Mouse (Mus musculus) heart, postnatal 0 days (tissue): ENCODE results near the gene Lmod2. TPM values are rescaled to one million over a fixed set of nuclear protein-coding genes. Genes with fewer than 3 reads are reported as not detected.
A peak's percentile ranks its signal among the peaks of the same experiment; 100 is the strongest.

Source experiments
- ATAC-seq: fragments of 200-750 bp; cut with Nextera tagmentation; 2 replicates; pipeline ENCODE4 v1.8.0; 2017; ENCODE audit warnings: low read depth, moderate number of reproducible peaks, moderate library complexity; ENCODE audit not compliant: insufficient read depth
- DNase-seq: peaks from one replicate; pipeline ENCODE4 v3.0.0-alpha.2; 2016; ENCODE audit warnings: low spot score
- H3K27ac ChIP-seq: fragments of 300-500 bp; sonication (generic); 2 replicates; pipeline ENCODE4 v1.5.1; 2014; ENCODE audit warnings: low read depth, mild to moderate bottlenecking
- H3K27me3 ChIP-seq: fragments of 300-500 bp; sonication (generic); 2 replicates; pipeline ENCODE4 v1.6.1; 2014; ENCODE audit warnings: low read length, mixed read lengths; ENCODE audit not compliant: control insufficient read depth, insufficient read depth
- H3K36me3 ChIP-seq: fragments of 300-500 bp; sonication (generic); replicated peaks from 2 replicates; pipeline ENCODE4 v1.6.1; 2014; ENCODE audit warnings: low read length, mixed read lengths; ENCODE audit not compliant: control insufficient read depth, insufficient read depth
- H3K4me1 ChIP-seq: fragments of 300-500 bp; sonication (generic); 2 replicates; pipeline ENCODE4 v1.6.1; 2014; ENCODE audit warnings: antibody characterized with exemption; ENCODE audit not compliant: control insufficient read depth, insufficient read depth
- H3K4me2 ChIP-seq: fragments of 300-500 bp; sonication (generic); 2 replicates; pipeline ENCODE4 v1.6.1; 2014; ENCODE audit warnings: low read depth, mild to moderate bottlenecking, low read length, moderate library complexity
- H3K4me3 ChIP-seq: fragments of 300-500 bp; sonication (generic); 2 replicates; pipeline ENCODE4 v1.5.1; 2014; ENCODE audit warnings: low read depth, low read length
- H3K9ac ChIP-seq: fragments of 300-500 bp; sonication (generic); replicated peaks from 2 replicates; pipeline ENCODE4 v1.6.1; 2014; ENCODE audit warnings: low read depth, low read length, mixed read lengths
- H3K9me3 ChIP-seq: fragments of 300-500 bp; sonication (generic); replicated peaks from 2 replicates; pipeline ENCODE4 v1.6.1; 2016; ENCODE audit warnings: low read length; ENCODE audit not compliant: control insufficient read depth
- CTCF ChIP-seq: IDR thresholded peaks from 2 replicates; pipeline ENCODE4 v1.5.1; 2016; ENCODE audit warnings: antibody characterized with exemption, control low read depth, low read depth
- EP300 ChIP-seq: IDR thresholded peaks from 2 replicates; pipeline ENCODE4 v1.6.1; 2016; ENCODE audit warnings: antibody characterized with exemption, low read depth
- WGBS: fragments of 180-500 bp; shearing (Covaris S2); extraction: QIAGEN DNeasy Blood & Tissue Kit; methylation state at CpG from one replicate; pipeline ENCODE4 v1.1.7; 2014; 5-methylcytosine and 5-hydroxymethylcytosine counted together
- polyA plus RNA-seq: library from polyadenylated mRNA; unstranded; fragments of >200 nt; fragmentation: Nextera tagmentation; extraction: Ambion mirVana; gene quantifications from 2 replicates; pipeline ENCODE4 v1.2.1, GENCODE M21; 2015
- total RNA-seq: library from RNA; depleted of rRNA; stranded (reverse); fragments of >200 nt; gene quantifications from 2 replicates; pipeline ENCODE4 v1.2.3, GENCODE M21; 2014; ENCODE audit warnings: low replicate concordance

The Lmod2 gene
- total and polyA plus RNA-seq, 2 experiments from 2014 or later: 51.9 to 70.3 TPM

DNA sequence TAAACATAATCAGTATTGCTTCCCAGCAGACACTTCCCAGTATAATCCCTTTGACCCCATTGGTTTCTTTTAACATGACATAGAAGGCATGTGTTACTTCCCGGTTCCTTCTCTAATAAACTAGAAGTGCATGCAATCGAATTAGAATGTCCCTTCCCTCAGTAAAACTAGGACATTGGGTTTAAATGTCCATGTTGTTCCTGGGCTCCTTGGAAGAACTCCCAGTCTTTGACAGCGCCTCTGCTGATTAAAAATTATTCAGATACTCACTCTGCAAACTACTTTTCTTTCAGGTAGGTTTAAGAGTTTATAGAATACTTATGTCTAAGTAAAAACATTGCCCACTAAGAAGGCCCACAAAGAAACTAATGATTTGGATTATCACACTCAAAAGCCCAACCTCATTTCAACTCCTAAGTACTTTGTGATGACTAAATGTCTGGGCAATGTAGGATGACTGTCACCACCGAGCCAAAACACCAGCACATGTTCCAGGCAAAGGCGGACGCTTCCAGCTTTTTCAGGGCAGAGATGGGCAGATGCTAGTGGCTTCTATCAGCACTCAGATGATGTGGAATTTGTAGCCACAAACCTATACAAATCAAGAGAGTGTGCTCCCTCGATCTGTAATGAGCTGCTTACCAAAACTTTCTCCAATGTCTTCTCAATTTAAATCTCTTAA lies 14.7 kb downstream of the Lmod2 start:
- DNase-seq (peak; percentile 50), ATAC-seq (peak; percentile 63)
- Histone ChIP-seq H3K4me1 (peaks cover 11% of the 10 kb centered on the region; the same call in 1 of the 2 replicates), H3K36me3 (peaks cover 42% of the 10 kb centered on the region), H3K4me3 (no peak overlapping the region), H3K9me3 (no peaks in the 10 kb centered on the region), H3K27me3 (no peaks in the 10 kb centered on the region), H3K9ac (no peak overlapping the region), H3K27ac (peak overlapping the region; percentile 62), H3K4me2 (no peak overlapping the region)
- WGBS: 33% methylated on average over 7 of the region's 7 CpGs
- TF ChIP-seq EP300 (peak; percentile 66; the same call in 1 of the 2 replicates), CTCF (no peak)

GRCm38 (mm10) chr6:24613346-24613745 lies 15.8 kb downstream of the Lmod2 start:
- peaks cover 46% of the 10 kb centered on the region for H3K36me3 ChIP-seq
- H3K4me3 ChIP-seq: no peak overlapping the region
- no peaks in the 10 kb centered on the region for H3K9me3 ChIP-seq
- DNase-seq (no peak), ATAC-seq (no peak)
- 0 out of 2 replicates have a peak overlapping the region, but pooled peaks have one; percentile 62 for H3K27ac ChIP-seq
- peaks cover 11% of the 10 kb centered on the region; the same call in 1 of the 2 replicates for H3K4me1 ChIP-seq
- WGBS: 95% methylated on average over 6 of the region's 6 CpGs
- no peak overlapping the region for H3K9ac ChIP-seq
- no peak overlapping the region for H3K4me2 ChIP-seq
- TF ChIP-seq EP300: no peak
- TF ChIP-seq CTCF: no peak
- no peaks in the 10 kb centered on the region for H3K27me3 ChIP-seq

- Histone ChIP-seq H3K27me3 (no peaks in the 10 kb centered on the region), H3K4me2 (no peak overlapping the region), H3K36me3 (peaks cover 47% of the 10 kb centered on the region), H3K4me1 (peaks cover 11% of the 10 kb centered on the region; the same call in 1 of the 2 replicates), H3K27ac (no peak overlapping the region), H3K4me3 (no peak overlapping the region), H3K9me3 (no peaks in the 10 kb centered on the region), H3K9ac (no peak overlapping the region)
- TF ChIP-seq CTCF (no peak), EP300 (no peak)
- 72% methylated on average over 4 of the region's 4 CpGs for WGBS
- ATAC-seq (no peak), DNase-seq (no peak)
Measured at GRCm38 (mm10) chr6:24613918-24614317, 16.4 kb downstream of the Lmod2 start.

DNA sequence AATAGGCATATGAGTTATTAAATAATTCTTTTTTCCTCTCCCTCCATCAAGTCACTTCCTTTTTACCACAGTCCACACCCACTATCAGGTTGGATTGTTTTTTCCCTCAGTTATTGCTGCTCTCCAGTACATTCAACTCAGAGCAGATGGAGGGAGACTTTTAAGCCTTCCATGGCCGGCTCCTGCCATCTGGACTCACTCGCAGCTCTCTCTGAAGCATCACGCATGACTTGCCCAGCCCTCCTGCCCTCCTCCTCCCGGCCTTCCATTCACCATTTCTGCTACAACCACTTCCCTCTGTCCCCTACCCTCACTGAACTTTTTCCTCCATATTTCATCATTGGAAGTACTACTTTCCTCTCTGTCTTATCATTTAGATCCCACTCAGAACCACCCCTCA lies 19.2 kb downstream of the Lmod2 start:
- Histone ChIP-seq H3K9me3 (no peaks in the 10 kb centered on the region), H3K36me3 (peaks cover 52% of the 10 kb centered on the region), H3K4me2 (no peak overlapping the region), H3K9ac (no peak overlapping the region), H3K27me3 (no peaks in the 10 kb centered on the region), H3K4me3 (no peak overlapping the region), H3K27ac (no peak overlapping the region), H3K4me1 (peaks cover 5% of the 10 kb centered on the region; the same call in 1 of the 2 replicates)
- no peak for TF ChIP-seq CTCF
- no peak for TF ChIP-seq EP300
- DNase-seq (no peak), ATAC-seq (no peak)
- WGBS: 79% methylated on average over 4 of the region's 4 CpGs

GRCm38 (mm10) chr6:24619285-24620045 lies 21.9 kb downstream of the Lmod2 start:
- Histone ChIP-seq H3K27ac (no peak overlapping the region), H3K4me1 (no peaks in the 10 kb centered on the region), H3K36me3 (peaks cover 57% of the 10 kb centered on the region), H3K4me3 (no peak overlapping the region), H3K27me3 (no peaks in the 10 kb centered on the region), H3K4me2 (no peak overlapping the region), H3K9ac (no peak overlapping the region), H3K9me3 (no peaks in the 10 kb centered on the region)
- WGBS: 62% methylated on average over 6 of the region's 6 CpGs
- ATAC-seq (peak; percentile 27; the same call in 1 of the 2 replicates), DNase-seq (no peak)
- no peak for TF ChIP-seq CTCF
